Mouse (Mus musculus): Measurements from ENCODE around the gene Dmbx1. TPM values are rescaled to one million over a fixed set of nuclear protein-coding genes. Genes with fewer than 3 reads are reported as not detected.

The Dmbx1 gene
- polyA plus RNA-seq, 1 experiment: not detected

- peaks cover 62% of the 10 kb centered on the region for H3K27me3 ChIP-seq (ENCODE audit: control insufficient read depth)
- H3K36me3 ChIP-seq (ENCODE audit: control insufficient read depth): no peaks in the 10 kb centered on the region
Observed at GRCm38 (mm10) chr4:115904375-115904774, 35.4 kb downstream of the Dmbx1 start.

GRCm38 (mm10) chr4:115902816-115903215, 36.9 kb downstream of the Dmbx1 start:
- Histone ChIP-seq H3K9me3 (ENCODE audit: control insufficient read depth, low read length) (peaks cover under 1% of the 10 kb centered on the region; the same call in 1 of the 2 replicates), H3K27me3 (ENCODE audit: control insufficient read depth) (peaks cover 66% of the 10 kb centered on the region), H3K36me3 (ENCODE audit: control insufficient read depth) (no peaks in the 10 kb centered on the region), H3K4me1 (ENCODE audit: control insufficient read depth) (no peaks in the 10 kb centered on the region), H3K4me3 (replicated peaks) (no peak overlapping the region)
- TF ChIP-seq GATA1 (IDR thresholded peaks at IDR 0.05; ENCODE audit: low read length): no peak
- TF ChIP-seq TAL1 (IDR thresholded peaks at IDR 0.05; ENCODE audit: low read length): no peak

More at GRCm38 (mm10) chr4:115904375-115904774, 35.4 kb downstream of the Dmbx1 start:
- TF ChIP-seq GATA1 (IDR thresholded peaks at IDR 0.05; ENCODE audit: low read length) (no peak), TAL1 (IDR thresholded peaks at IDR 0.05; ENCODE audit: low read length) (no peak)
- no peaks in the 10 kb centered on the region for H3K4me1 ChIP-seq (ENCODE audit: control insufficient read depth)
- H3K4me3 ChIP-seq (replicated peaks): no peak overlapping the region
- no peaks in the 10 kb centered on the region for H3K9me3 ChIP-seq (ENCODE audit: control insufficient read depth, low read length)

DNA sequence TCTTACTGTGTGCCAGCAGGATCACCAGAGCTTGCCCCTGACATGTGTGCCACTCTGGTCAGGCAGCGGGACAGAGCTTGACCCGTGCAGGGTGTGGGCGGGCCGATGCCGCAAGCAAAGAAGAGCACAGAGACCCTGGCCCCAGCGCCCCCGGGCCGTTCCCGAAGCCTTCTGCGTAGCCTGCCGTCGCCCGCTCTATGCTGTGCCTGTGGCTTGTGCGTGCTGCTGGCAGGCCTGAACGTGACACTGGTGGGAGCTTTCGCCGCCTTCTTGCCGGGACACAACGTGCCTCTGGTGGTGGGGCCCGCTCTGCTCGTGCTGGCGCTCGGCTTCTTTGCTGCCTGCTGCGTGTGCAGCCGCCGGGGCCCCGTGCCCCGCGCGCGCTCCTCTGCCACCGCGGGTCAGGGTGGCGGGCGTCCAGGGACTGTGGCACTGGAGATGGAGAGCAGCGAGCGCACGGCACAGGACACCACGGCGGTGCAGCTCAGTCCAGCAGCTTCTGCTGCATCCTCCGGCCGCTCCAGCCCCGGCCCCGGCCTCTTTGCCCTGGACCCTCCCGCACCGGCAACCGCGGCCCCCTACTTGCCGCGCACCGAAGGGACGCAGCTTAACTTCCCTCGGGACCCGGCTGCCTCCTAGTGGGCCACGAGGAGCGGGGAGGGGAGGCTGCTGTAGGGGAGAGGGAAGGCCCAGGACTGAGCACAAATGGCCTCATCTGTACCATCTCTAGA, 41.7 kb downstream of the Dmbx1 start:
- TF ChIP-seq TAL1 (IDR thresholded peaks at IDR 0.05; ENCODE audit: low read length) (no peak), GATA1 (IDR thresholded peaks at IDR 0.05; ENCODE audit: low read length) (no peak)
- H3K27me3 ChIP-seq (ENCODE audit: control insufficient read depth): peaks cover 75% of the 10 kb centered on the region
- peaks cover 2% of the 10 kb centered on the region; the same call in 1 of the 2 replicates for H3K9me3 ChIP-seq (ENCODE audit: control insufficient read depth, low read length)
- H3K4me1 ChIP-seq (ENCODE audit: control insufficient read depth): no peaks in the 10 kb centered on the region
- no peak overlapping the region for H3K4me3 ChIP-seq (replicated peaks)
- H3K36me3 ChIP-seq (ENCODE audit: control insufficient read depth): no peaks in the 10 kb centered on the region

GRCm38 (mm10) chr4:115894281-115894680, 45.4 kb downstream of the Dmbx1 start:
- Histone ChIP-seq H3K4me1 (ENCODE audit: control insufficient read depth) (peaks cover 4% of the 10 kb centered on the region), H3K9me3 (ENCODE audit: control insufficient read depth, low read length) (peaks cover 2% of the 10 kb centered on the region; the same call in 1 of the 2 replicates), H3K36me3 (ENCODE audit: control insufficient read depth) (no peaks in the 10 kb centered on the region), H3K27me3 (ENCODE audit: control insufficient read depth) (peaks cover 84% of the 10 kb centered on the region), H3K4me3 (replicated peaks) (no peak overlapping the region)
- TF ChIP-seq TAL1 (IDR thresholded peaks at IDR 0.05; ENCODE audit: low read length): no peak
- no peak for TF ChIP-seq GATA1 (IDR thresholded peaks at IDR 0.05; ENCODE audit: low read length)

GRCm38 (mm10) chr4:115890553-115890952, 49.2 kb downstream of the Dmbx1 start, which contains the start of gene 6430628N08Rik:
Gene 6430628N08Rik (plus strand): TSS chr4:115890665.
- no peak for TF ChIP-seq GATA1 (IDR thresholded peaks at IDR 0.05; ENCODE audit: low read length)
- TF ChIP-seq TAL1 (IDR thresholded peaks at IDR 0.05; ENCODE audit: low read length): no peak
- H3K4me1 ChIP-seq (ENCODE audit: control insufficient read depth): peaks cover 4% of the 10 kb centered on the region
- no peaks in the 10 kb centered on the region for H3K36me3 ChIP-seq (ENCODE audit: control insufficient read depth)
- peaks cover 63% of the 10 kb centered on the region for H3K27me3 ChIP-seq (ENCODE audit: control insufficient read depth)
- no peaks in the 10 kb centered on the region for H3K9me3 ChIP-seq (ENCODE audit: control insufficient read depth, low read length)
- no peak within 1 kb of the TSS for H3K4me3 ChIP-seq (replicated peaks)

DNA sequence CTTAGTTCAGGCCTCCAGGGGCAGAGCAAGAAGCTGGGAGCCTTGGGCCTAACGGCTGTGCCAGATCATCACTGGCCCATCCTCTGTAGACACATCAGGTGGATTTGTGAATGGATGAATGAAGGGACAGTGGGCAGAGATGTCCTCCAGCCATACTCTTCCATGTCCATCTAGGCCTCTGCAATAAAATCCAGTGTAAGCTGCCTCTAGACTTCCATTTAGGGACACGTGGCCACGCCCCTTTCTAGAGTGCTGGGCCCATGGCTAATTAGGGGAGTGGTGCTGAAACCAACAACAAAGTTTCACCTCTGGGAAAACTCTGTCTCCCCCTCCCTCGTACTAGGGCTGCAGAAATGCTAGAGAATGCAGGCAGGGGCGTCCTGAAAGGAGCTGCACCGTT, 49.7 kb downstream of the Dmbx1 start:
- Histone ChIP-seq H3K9me3 (ENCODE audit: control insufficient read depth, low read length) (no peaks in the 10 kb centered on the region), H3K36me3 (ENCODE audit: control insufficient read depth) (no peaks in the 10 kb centered on the region), H3K4me1 (ENCODE audit: control insufficient read depth) (peaks cover 4% of the 10 kb centered on the region), H3K27me3 (ENCODE audit: control insufficient read depth) (peaks cover 60% of the 10 kb centered on the region), H3K4me3 (replicated peaks) (no peak overlapping the region)
- TF ChIP-seq GATA1 (IDR thresholded peaks at IDR 0.05; ENCODE audit: low read length) (no peak), TAL1 (IDR thresholded peaks at IDR 0.05; ENCODE audit: low read length) (no peak)

DNA sequence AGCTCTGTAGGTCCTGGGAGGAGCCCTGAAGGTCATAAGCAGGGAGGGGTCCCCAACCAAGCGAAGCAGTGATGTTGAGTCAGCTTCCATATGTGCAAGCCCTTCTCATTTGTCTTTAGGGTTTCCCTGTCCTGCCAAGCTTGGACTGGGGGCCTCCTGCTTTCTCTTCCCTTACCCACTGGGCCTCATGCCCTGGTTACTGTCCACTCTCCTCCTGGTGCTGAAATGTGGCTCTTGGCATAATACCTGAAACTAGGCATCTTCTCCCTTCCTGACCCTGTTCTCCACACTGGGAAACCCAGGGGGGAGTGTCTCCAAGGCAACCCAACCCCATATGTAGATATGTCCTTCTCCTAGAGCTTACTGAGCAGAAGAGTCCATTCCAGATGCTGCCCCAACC, 52.9 kb downstream of the Dmbx1 start:
- Histone ChIP-seq H3K36me3 (ENCODE audit: control insufficient read depth) (no peaks in the 10 kb centered on the region), H3K4me3 (replicated peaks) (no peak overlapping the region), H3K4me1 (ENCODE audit: control insufficient read depth) (peaks cover 4% of the 10 kb centered on the region), H3K9me3 (ENCODE audit: control insufficient read depth, low read length) (no peaks in the 10 kb centered on the region), H3K27me3 (ENCODE audit: control insufficient read depth) (peaks cover 42% of the 10 kb centered on the region)
- no peak for TF ChIP-seq TAL1 (IDR thresholded peaks at IDR 0.05; ENCODE audit: low read length)
- TF ChIP-seq GATA1 (IDR thresholded peaks at IDR 0.05; ENCODE audit: low read length): no peak

DNA sequence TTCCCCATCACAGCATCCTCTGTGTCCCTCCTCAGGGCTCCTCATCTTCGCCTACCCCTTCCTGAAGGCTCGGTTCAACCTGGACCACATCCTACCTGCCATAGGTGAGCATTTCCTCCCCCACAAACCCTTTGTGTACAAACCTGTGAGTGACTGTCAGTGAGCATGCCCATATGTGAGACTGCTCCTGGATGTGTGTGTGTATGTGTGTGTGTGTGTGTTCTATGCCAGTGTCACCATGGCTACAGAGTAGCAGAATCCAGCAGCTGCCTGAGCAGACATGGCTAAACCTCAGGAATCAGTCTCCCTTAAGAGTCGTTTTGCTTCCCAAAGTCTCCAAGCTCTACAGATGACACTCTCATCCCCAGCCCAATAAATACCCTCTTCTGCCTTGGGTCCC, 53.9 kb downstream of the Dmbx1 start:
- TF ChIP-seq TAL1 (IDR thresholded peaks at IDR 0.05; ENCODE audit: low read length) (no peak), GATA1 (IDR thresholded peaks at IDR 0.05; ENCODE audit: low read length) (no peak)
- Histone ChIP-seq H3K9me3 (ENCODE audit: control insufficient read depth, low read length) (no peaks in the 10 kb centered on the region), H3K4me1 (ENCODE audit: control insufficient read depth) (peaks cover 4% of the 10 kb centered on the region), H3K27me3 (ENCODE audit: control insufficient read depth) (peaks cover 32% of the 10 kb centered on the region), H3K36me3 (ENCODE audit: control insufficient read depth) (no peaks in the 10 kb centered on the region), H3K4me3 (replicated peaks) (no peak overlapping the region)

GRCm38 (mm10) chr4:115884022-115884421, 55.7 kb downstream of the Dmbx1 start, which contains the start of gene Kncn:
Gene Kncn (plus strand): TSS chr4:115884400.
- Histone ChIP-seq H3K36me3 (ENCODE audit: control insufficient read depth) (peaks cover 9% of the 10 kb centered on the region), H3K4me3 (replicated peaks) (no peak within 1 kb of the TSS), H3K4me1 (ENCODE audit: control insufficient read depth) (no peaks in the 10 kb centered on the region), H3K9me3 (ENCODE audit: control insufficient read depth, low read length) (no peaks in the 10 kb centered on the region), H3K27me3 (ENCODE audit: control insufficient read depth) (peaks cover 14% of the 10 kb centered on the region)
- TF ChIP-seq GATA1 (IDR thresholded peaks at IDR 0.05; ENCODE audit: low read length): no peak
- TF ChIP-seq TAL1 (IDR thresholded peaks at IDR 0.05; ENCODE audit: low read length): no peak

Measured in erythroblast, embryonic 14.5 days (primary cell).